Mouse (Mus musculus) C2C12 (cell line): ENCODE data around the gene Foxp1. TPM values are rescaled to one million over a fixed set of nuclear protein-coding genes. Genes with fewer than 3 reads are reported as not detected.

Source experiments
- H3K27me3 ChIP-seq: one replicate; pipeline ENCODE4 v1.6.1; 2011; ENCODE audit not compliant: control insufficient read depth, insufficient read depth, insufficient read length
- H3K36me3 ChIP-seq: one replicate; pipeline ENCODE4 v1.6.1; 2011; ENCODE audit not compliant: control insufficient read depth, insufficient read depth
- H3K4me3 ChIP-seq: one replicate; pipeline ENCODE4 v1.5.1; 2011; ENCODE audit warnings: mild to moderate bottlenecking, control low read depth; ENCODE audit not compliant: poor library complexity, insufficient read depth, severe bottlenecking
- H3K79me2 ChIP-seq: one replicate; pipeline ENCODE4 v1.6.1; 2011; ENCODE audit not compliant: control insufficient read depth, insufficient read depth
- H3K79me3 ChIP-seq: one replicate; pipeline ENCODE4 v1.6.1; 2011; ENCODE audit warnings: low read depth, control low read depth
- H3ac ChIP-seq: one replicate; pipeline ENCODE3; 2011; ENCODE audit warnings: low read depth; ENCODE audit not compliant: control insufficient read depth, insufficient read length
- CEBPB ChIP-seq: IDR thresholded peaks from one replicate; pipeline ENCODE4 v1.6.1; 2011; ENCODE audit warnings: low read depth, mild to moderate bottlenecking, control low read depth, moderate library complexity
- CTCF ChIP-seq: IDR thresholded peaks from one replicate; pipeline ENCODE4 v1.5.1; 2011; ENCODE audit not compliant: control insufficient read depth, insufficient read depth, insufficient read length
- FOSL1 ChIP-seq: IDR thresholded peaks from one replicate; pipeline ENCODE4 v1.8.0; 2011; ENCODE audit warnings: mild to moderate bottlenecking, low read length; ENCODE audit not compliant: poor library complexity, insufficient read depth, severe bottlenecking
- MAX ChIP-seq: IDR thresholded peaks from one replicate; pipeline ENCODE4 v1.6.1; 2011; ENCODE audit warnings: mild to moderate bottlenecking, control low read depth
- MYOD1 ChIP-seq: IDR thresholded peaks from one replicate; pipeline ENCODE4 v1.6.1; 2011; ENCODE audit warnings: low read depth; ENCODE audit not compliant: control insufficient read depth, insufficient read length
- MYOG ChIP-seq: IDR thresholded peaks from one replicate; pipeline ENCODE4 v1.6.1; 2011; ENCODE audit not compliant: control insufficient read depth, insufficient read length; ENCODE audit errors: extremely low read depth
- USF1 ChIP-seq: IDR thresholded peaks from one replicate; pipeline ENCODE4 v1.6.1; 2011; ENCODE audit warnings: low read depth, mild to moderate bottlenecking, control low read depth, moderate library complexity
- polyA plus RNA-seq: library from polyadenylated mRNA; unstranded; fragments of >200 nt; fragmentation: generic; extraction: Trizol; gene quantifications from one replicate; pipeline ENCODE4 v1.2.1, GENCODE M21; 2012; ENCODE audit warnings: missing spikeins

The Foxp1 gene
- polyA plus RNA-seq, 1 experiment = 25.9 TPM

DNA sequence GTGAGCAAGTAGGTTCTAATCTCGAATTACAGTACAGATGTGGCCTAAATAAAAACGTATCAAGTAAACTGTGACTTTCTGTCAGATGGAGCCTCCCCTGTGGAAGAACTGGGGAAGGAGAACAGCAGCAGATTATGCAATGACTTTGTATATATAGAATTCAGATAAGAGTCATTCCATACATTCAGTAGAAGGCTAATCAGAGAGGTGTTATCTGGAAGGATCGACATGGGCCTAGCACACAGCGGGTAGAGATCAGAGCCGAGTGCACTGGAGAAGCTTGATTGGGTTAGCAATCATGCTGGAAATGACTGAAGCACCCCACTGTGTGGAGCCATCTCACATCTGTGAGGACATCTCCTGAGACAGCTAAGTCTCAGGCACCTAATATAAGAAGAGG is 150.1 kb downstream of the Foxp1 start:
- no peaks in the 10 kb centered on the region for H3K79me3 ChIP-seq
- no peaks in the 10 kb centered on the region for H3K27me3 ChIP-seq
- TF ChIP-seq CEBPB (no peak), MYOG (no peak), FOSL1 (no peak), MYOD1 (no peak), MAX (no peak), USF1 (no peak), CTCF (no peak)
- H3K36me3 ChIP-seq = no peaks in the 10 kb centered on the region
- no peak overlapping the region for H3K4me3 ChIP-seq
- no peaks in the 10 kb centered on the region for H3K79me2 ChIP-seq
- H3ac ChIP-seq = no peak overlapping the region

DNA sequence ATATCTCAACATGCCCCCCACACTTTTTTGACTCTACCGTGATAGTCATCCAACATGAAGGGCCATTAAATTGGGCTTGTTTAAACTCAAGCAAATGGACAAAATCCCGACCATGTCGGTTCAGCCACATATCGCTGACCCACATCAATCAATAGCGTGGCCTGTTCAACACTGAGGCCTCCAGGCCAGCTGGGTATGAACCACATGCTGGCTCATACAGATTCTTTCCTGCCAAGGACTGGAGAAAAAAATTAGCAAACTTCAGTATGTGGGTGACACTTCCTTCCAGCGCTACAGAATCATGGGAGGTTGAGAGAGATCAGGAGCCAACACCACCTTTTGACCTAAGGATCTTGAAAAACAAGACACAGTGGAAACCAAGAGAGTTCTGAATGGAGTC is 150.5 kb downstream of the Foxp1 start:
- no peak for TF ChIP-seq FOSL1
- TF ChIP-seq MYOD1 = no peak
- no peak for TF ChIP-seq MAX
- no peak for TF ChIP-seq CEBPB
- TF ChIP-seq MYOG = no peak
- no peak for TF ChIP-seq CTCF
- no peak for TF ChIP-seq USF1
- Histone ChIP-seq H3ac (no peak overlapping the region), H3K36me3 (no peaks in the 10 kb centered on the region), H3K27me3 (no peaks in the 10 kb centered on the region), H3K79me3 (no peaks in the 10 kb centered on the region), H3K4me3 (no peak overlapping the region), H3K79me2 (no peaks in the 10 kb centered on the region)

DNA sequence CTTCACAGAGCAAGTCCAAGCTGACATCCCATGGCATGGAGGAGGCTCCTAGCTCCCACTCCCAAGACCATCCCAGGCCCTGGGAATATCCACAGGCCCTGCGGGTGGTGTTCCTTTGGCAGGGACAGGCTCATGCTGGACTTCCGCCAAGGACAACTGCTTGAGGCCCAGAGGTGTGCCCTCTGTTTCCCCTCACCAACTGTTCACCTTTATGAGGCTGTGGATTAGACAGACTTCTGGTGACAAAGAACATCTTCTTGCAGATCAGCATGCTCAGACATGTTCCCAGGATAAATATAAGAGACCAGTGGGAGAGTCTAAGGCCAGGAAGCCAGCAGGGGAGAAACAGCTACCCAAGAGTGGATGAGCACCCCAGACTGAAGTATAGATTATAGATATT is 152.6 kb downstream of the Foxp1 start:
- Histone ChIP-seq H3K36me3 (no peaks in the 10 kb centered on the region), H3K79me2 (no peaks in the 10 kb centered on the region), H3K79me3 (no peaks in the 10 kb centered on the region), H3ac (no peak overlapping the region), H3K27me3 (no peaks in the 10 kb centered on the region), H3K4me3 (no peak overlapping the region)
- no peak for TF ChIP-seq FOSL1
- TF ChIP-seq MYOD1 = no peak
- TF ChIP-seq MAX = no peak

DNA sequence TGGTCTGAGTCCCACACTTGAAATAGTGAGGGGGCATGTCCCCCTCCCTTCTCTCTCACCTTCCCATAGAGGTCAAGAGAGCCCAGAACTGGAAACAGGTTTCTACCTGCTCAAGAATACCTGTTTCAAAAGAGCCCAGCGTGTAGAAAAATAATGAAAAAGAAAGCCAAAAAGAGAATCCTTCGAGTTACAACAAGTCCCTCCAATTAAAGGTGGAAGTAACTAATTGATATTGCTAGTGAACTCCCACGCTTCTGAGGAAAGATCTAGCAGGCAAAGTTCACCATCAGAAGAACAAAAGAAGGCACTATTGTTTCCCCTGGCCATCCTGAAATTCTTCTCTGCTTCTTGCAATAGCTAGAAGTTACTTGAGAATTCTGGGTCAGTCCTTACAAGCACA is 153.4 kb downstream of the Foxp1 start:
- Histone ChIP-seq H3ac (no peak overlapping the region), H3K4me3 (no peak overlapping the region), H3K36me3 (no peaks in the 10 kb centered on the region), H3K79me3 (no peaks in the 10 kb centered on the region), H3K79me2 (no peaks in the 10 kb centered on the region), H3K27me3 (no peaks in the 10 kb centered on the region)
- TF ChIP-seq MYOD1 (no peak), CTCF (no peak), MYOG (no peak), FOSL1 (no peak), CEBPB (no peak)

DNA sequence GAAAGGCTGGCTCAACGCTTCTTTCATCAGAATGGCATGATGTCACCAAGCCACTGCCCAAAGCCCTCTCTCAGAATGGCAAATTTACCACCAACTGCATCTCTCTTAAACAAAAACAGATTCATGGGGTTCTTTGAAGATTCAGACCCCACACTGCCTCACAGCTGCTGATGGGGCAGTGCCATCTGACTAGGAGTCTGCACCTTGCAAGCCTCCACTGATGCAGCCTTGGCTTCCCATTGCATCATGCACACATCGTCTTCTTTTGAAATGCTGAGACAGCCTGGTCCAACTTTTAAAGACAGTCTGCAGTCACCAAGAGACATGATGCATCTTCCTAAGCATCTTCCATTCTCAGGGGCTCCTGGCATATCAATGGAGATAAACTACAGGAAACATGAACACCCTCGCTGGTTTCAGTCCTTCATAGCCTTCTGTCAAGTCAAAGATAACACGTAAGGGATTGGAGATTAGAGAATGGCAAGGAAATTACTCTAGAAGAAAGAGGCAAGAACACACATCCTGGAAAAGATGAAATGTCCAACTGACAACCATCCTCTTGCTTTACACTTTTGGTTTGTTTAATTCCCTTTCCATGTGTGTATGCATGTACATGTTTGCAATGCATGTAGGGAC is 154.3 kb downstream of the Foxp1 start:
- H3K79me2 ChIP-seq = no peaks in the 10 kb centered on the region
- no peaks in the 10 kb centered on the region for H3K36me3 ChIP-seq
- no peak for TF ChIP-seq MAX
- no peak for TF ChIP-seq MYOD1
- no peak for TF ChIP-seq MYOG
- no peak for TF ChIP-seq CTCF
- no peak for TF ChIP-seq FOSL1
- TF ChIP-seq USF1 = no peak
- TF ChIP-seq CEBPB = no peak
- no peak overlapping the region for H3K4me3 ChIP-seq
- H3K79me3 ChIP-seq = no peaks in the 10 kb centered on the region
- H3K27me3 ChIP-seq = no peaks in the 10 kb centered on the region
- no peak overlapping the region for H3ac ChIP-seq

DNA sequence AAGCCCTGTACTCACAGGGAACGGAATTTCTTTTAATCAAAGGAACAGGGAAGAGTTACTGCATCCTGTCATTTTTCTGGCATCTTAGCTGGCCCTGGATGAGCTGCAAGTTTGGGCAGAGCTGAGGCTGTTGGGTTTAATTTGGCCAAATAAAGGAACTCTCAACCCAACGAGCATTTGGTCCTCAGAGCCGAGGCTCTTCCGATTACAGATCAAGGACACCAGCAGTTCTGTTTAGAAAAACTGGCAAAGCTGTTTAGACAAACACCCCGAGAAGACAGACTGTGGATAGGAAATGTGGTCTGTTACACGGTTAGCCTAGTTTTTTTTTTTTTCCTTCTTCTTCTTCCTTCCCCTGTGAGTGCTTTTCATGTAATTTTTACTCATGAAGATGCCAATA is 158.0 kb downstream of the Foxp1 start:
- Histone ChIP-seq H3K27me3 (no peaks in the 10 kb centered on the region), H3K79me3 (no peaks in the 10 kb centered on the region), H3K36me3 (no peaks in the 10 kb centered on the region), H3ac (no peak overlapping the region), H3K79me2 (no peaks in the 10 kb centered on the region), H3K4me3 (no peak overlapping the region)
- TF ChIP-seq MYOG (no peak), CTCF (no peak), MAX (no peak), FOSL1 (no peak), CEBPB (no peak), MYOD1 (no peak), USF1 (no peak)
